27 mouse cellular contexts compared by ENCODE assay signal in the genomic region with DNA sequence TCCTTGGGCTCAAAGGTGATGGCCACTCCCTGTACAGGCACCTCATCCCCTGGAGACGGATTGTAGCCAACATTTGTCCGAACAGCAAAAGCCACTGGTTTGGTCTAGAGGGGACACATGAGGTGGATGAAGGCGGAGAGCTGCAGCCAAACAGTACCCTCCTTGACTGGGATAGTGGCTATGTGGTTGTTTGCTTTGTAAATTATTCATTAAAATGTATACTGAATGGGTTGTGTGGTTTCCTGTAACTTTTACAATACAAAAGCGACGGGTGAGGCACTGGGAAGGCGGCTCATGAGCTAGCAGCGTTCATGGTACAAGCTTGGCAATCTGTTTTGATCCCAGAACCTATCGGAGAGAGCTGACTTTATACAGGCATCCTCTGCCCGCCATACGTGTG. TPM values are rescaled to one million over a fixed set of nuclear protein-coding genes. Genes with fewer than 3 reads are reported as not detected.
DNase-seq lines count a peak whose midpoint lies in the region; TF ChIP-seq lines count a peak whose summit lies in the region.
"Had no signal": no experiment of that assay in that cellular context is flagged by ENCODE, and none has a peak within 500 bp of the region (broad histone marks: within the 10 kb centered on the region; RNA-seq: fewer than 3 reads in every experiment).

No protein-coding gene starts in this region.

- H3K27me3 ChIP-seq in E14TG2a.4 (ENCODE audit: insufficient read depth, low read length) = no peaks in the 10 kb centered on the region
- H3K27me3 ChIP-seq: embryonic facial prominence, embryonic 13.5 days; forebrain, embryonic 13.5 days had no signal

- TF ChIP-seq POLR2A in lung, adult 2 months (IDR thresholded peaks at IDR 0.05; ENCODE audit: borderline replicate concordance, extremely low read depth, low read depth, low read length) = no peak

- H3K36me3 ChIP-seq in E14TG2a.4 (ENCODE audit: insufficient read depth, low read length) = peaks cover 70% of the 10 kb centered on the region

- H3K4me1 ChIP-seq in E14TG2a.4 (replicated peaks; ENCODE audit: low read depth, low read length) = peaks cover 50% of the 10 kb centered on the region
- H3K4me1 ChIP-seq in lung, adult 2 months (ENCODE audit: control insufficient read depth, insufficient read depth, low read length) = no peaks in the 10 kb centered on the region
- H3K4me1 ChIP-seq: embryonic facial prominence, embryonic 13.5 days; forebrain, embryonic 13.5 days; heart, embryonic 13.5 days had no signal

- peak overlapping the region; percentile 72; the same call in 1 of the 2 replicates for H3K27ac ChIP-seq in layer of hippocampus, adult 2 months
- H3K27ac ChIP-seq: embryonic facial prominence, embryonic 13.5 days; forebrain, embryonic 13.5 days; gastrocnemius, adult 2 months; heart, embryonic 13.5 days; hindbrain, embryonic 14.5 days; hindbrain, postnatal 0 days had no signal

- 85% methylated on average over 10 of the region's 10 CpGs for WGBS in lung, adult 2 months

- no peak for DNase-seq in layer of hippocampus, adult 2 months (ENCODE audit: low spot score in 2 of 2)
- DNase-seq in layer of hippocampus, postnatal 10 days (ENCODE audit: low spot score in 2 of 2) = no peak
- DNase-seq in ES-CJ7 (ENCODE audit: low read depth, low spot score) = peak; percentile 75
- peak; percentile 63 for DNase-seq in ZHBTc4 (ENCODE audit: low read depth, low spot score)
- no peak for DNase-seq in lung, adult 2 months
- DNase-seq in heart, adult 8-10 months (ENCODE audit: low spot score) = no peak
- DNase-seq: adrenal gland, postnatal 10 days; adrenal gland, postnatal 36 days; B cell, adult 2 months; cerebellum, adult 2 months; cerebellum, adult 9-11 months; cerebellum, postnatal 25 days; gastrocnemius, adult 2 months; gastrocnemius, postnatal 14 days; heart, adult 11 months; heart, postnatal 14 days; heart, postnatal 4 days had no signal

- H3K4me3 ChIP-seq in layer of hippocampus, adult 2 months = no peak overlapping the region
- H3K4me3 ChIP-seq in E14TG2a.4 (replicated peaks; ENCODE audit: low read length) = peak overlapping the region; percentile 74
- H3K4me3 ChIP-seq in lung, adult 2 months (replicated peaks; ENCODE audit: extremely low read depth, low read depth, low read length) = no peak overlapping the region
- H3K4me3 ChIP-seq: embryonic facial prominence, embryonic 13.5 days; erythroblast, embryonic 14.5 days; forebrain, embryonic 13.5 days; gastrocnemius, adult 2 months; heart, embryonic 13.5 days had no signal

- H3K9me3 ChIP-seq in E14TG2a.4 (ENCODE audit: low read length) = no peaks in the 10 kb centered on the region
- H3K9me3 ChIP-seq: embryonic facial prominence, embryonic 13.5 days; forebrain, embryonic 13.5 days; heart, embryonic 13.5 days had no signal

- no peak for TF ChIP-seq CTCF in layer of hippocampus, adult 2 months (conservative IDR thresholded peaks at IDR 0.05)
- TF ChIP-seq CTCF in E14TG2a.4 (conservative IDR thresholded peaks at IDR 0.05; ENCODE audit: low read length) = no peak
- no peak for TF ChIP-seq CTCF in lung, adult 2 months (IDR thresholded peaks at IDR 0.05; ENCODE audit: insufficient read depth, low read length)

RNA-seq across cellular contexts. Expression of a gene that starts 10.0 kb away (rescaled TPM):
- total RNA-seq in layer of hippocampus, adult 2 months (2021) = 100 to 1,000 TPM; 139 to 142 TPM
- total RNA-seq in layer of hippocampus, postnatal 10 days (2021) = 100 to 1,000 TPM; 118 TPM
- 16.0 and 25.6 TPM in 2 replicates for polyA plus RNA-seq in lung, adult 2 months (2012; rRNA removed)
- 1 to 10 TPM; 6.2 to 8.5 (median 6.5) TPM for total RNA-seq in heart, adult 8-10 months (2022)
- total RNA-seq: common myeloid progenitor, adult 5-6 weeks had no signal

RNA-seq across cellular contexts. Expression of a gene that starts 13.7 kb away (rescaled TPM):
- 100 to 1,000 TPM; 615 to 621 TPM for total RNA-seq in layer of hippocampus, adult 2 months (2021)
- 100 to 1,000 TPM; 648 to 672 TPM for total RNA-seq in layer of hippocampus, postnatal 10 days (2021)
- 426 and 513 TPM in 2 replicates for polyA plus RNA-seq in lung, adult 2 months (2012; rRNA removed)
- total RNA-seq in heart, adult 8-10 months (2022) = 100 to 1,000 TPM; 503 to 616 (median 589) TPM

RNA-seq across cellular contexts. Expression of a gene that starts 16.9 kb away (rescaled TPM):
- total RNA-seq in layer of hippocampus, adult 2 months (2021) = 1 to 10 TPM; 1.4 to 1.7 TPM
- total RNA-seq in layer of hippocampus, postnatal 10 days (2021) = 1 to 10 TPM; 2.0 to 2.1 TPM
- polyA plus RNA-seq in lung, adult 2 months (2012; rRNA removed) = 2.7 and 5.1 TPM in 2 replicates
- total RNA-seq in heart, adult 8-10 months (2022) = under 1 TPM; 0.22 to 0.87 (median 0.45) TPM
- polyA plus RNA-seq: erythroblast, embryonic 14.5 days had no signal

RNA-seq across cellular contexts. Expression of a gene that starts 26.6 kb away (rescaled TPM):
- 10 to 100 TPM in 1 of 2 experiments, 1 to 10 TPM in 1; 9.0 to 10.3 TPM for total RNA-seq in layer of hippocampus, adult 2 months (2021)
- total RNA-seq in layer of hippocampus, postnatal 10 days (2021) = 1 to 10 TPM; 6.8 to 7.1 TPM
- polyA plus RNA-seq in lung, adult 2 months (2012; rRNA removed) = 18.5 and 20.9 TPM in 2 replicates
- 1 to 10 TPM; 2.7 to 4.5 (median 3.4) TPM for total RNA-seq in heart, adult 8-10 months (2022)

RNA-seq across cellular contexts. Expression of a gene that starts 40.4 kb away (rescaled TPM):
- 10 to 100 TPM; 50.2 to 50.8 TPM for total RNA-seq in layer of hippocampus, adult 2 months (2021)
- 10 to 100 TPM; 13.0 to 14.9 TPM for total RNA-seq in layer of hippocampus, postnatal 10 days (2021)
- 0.88 and 1.2 TPM in 2 replicates for polyA plus RNA-seq in lung, adult 2 months (2012; rRNA removed)
- total RNA-seq in heart, adult 8-10 months (2022) = under 1 TPM; 0.16 to 0.23 (median 0.19) TPM
- total RNA-seq: CH12.LX; common myeloid progenitor, adult 5-6 weeks; MEL had no signal
- polyA plus RNA-seq: erythroblast, embryonic 14.5 days had no signal

Comparison
In these comparisons a context has a peak if more than half of its experiments do, and no peak if none do; other contexts are left out.
1. DNase-seq: peak in ES-CJ7 (single experiment) and ZHBTc4 (single experiment); none in layer of hippocampus, adult 2 months (0 of 2), layer of hippocampus, postnatal 10 days (0 of 2), lung, adult 2 months (single experiment) and heart, adult 8-10 months (single experiment).
2. RNA of a gene that starts 10.0 kb away (total RNA-seq): 139 to 142 TPM in layer of hippocampus, adult 2 months and 118 TPM in layer of hippocampus, postnatal 10 days; 6.2 to 8.5 TPM in heart, adult 8-10 months; every median in the first group is over 10 times any median in the second.